ENCODE assay signal across 28 mouse cellular contexts in genomic region chr13:98173008-98173407, GRCm38 (mm10). TPM values are rescaled to one million over a fixed set of nuclear protein-coding genes. Genes with fewer than 3 reads are reported as not detected.
DNase-seq lines count a peak whose midpoint lies in the region; ATAC-seq lines count a peak whose summit lies in the region.
"Had no signal": no experiment of that assay in that cellular context is flagged by ENCODE, and none has a peak within 500 bp of the region (broad histone marks: within the 10 kb centered on the region; RNA-seq: fewer than 3 reads in every experiment).

No protein-coding gene starts in this region.

- no peak overlapping the region for H3K4me2 ChIP-seq in kidney, embryonic 14.5 days (replicated peaks; ENCODE audit: low read depth, low read length)
- H3K4me2 ChIP-seq: embryonic facial prominence, embryonic 12.5 days; embryonic facial prominence, embryonic 15.5 days; heart, embryonic 12.5 days; heart, embryonic 15.5 days; hindbrain, embryonic 15.5 days had no signal

- H3K9me3 ChIP-seq in kidney, embryonic 14.5 days (ENCODE audit: control insufficient read depth, low read length): no peaks in the 10 kb centered on the region
- H3K9me3 ChIP-seq: embryonic facial prominence, embryonic 12.5 days; embryonic facial prominence, embryonic 15.5 days; G1E; heart, embryonic 12.5 days; heart, embryonic 15.5 days; hindbrain, embryonic 15.5 days had no signal

- WGBS in kidney, embryonic 14.5 days: 92% methylated on average over 6 of the region's 6 CpGs

- H3K9ac ChIP-seq in kidney, embryonic 14.5 days (ENCODE audit: low read depth, low read length): no peak overlapping the region
- H3K9ac ChIP-seq: embryonic facial prominence, embryonic 12.5 days; embryonic facial prominence, embryonic 15.5 days; forebrain, postnatal 0 days; heart, embryonic 12.5 days; heart, embryonic 15.5 days; hindbrain, embryonic 15.5 days had no signal

- no peak overlapping the region for H3K4me3 ChIP-seq in brown adipose tissue, adult 24 weeks (ENCODE audit: insufficient read depth, low read depth, low read length)
- H3K4me3 ChIP-seq in kidney, embryonic 14.5 days (ENCODE audit: low read length): no peak overlapping the region
- H3K4me3 ChIP-seq: embryonic facial prominence, embryonic 12.5 days; embryonic facial prominence, embryonic 15.5 days; gastrocnemius, adult 2 months; heart, embryonic 12.5 days; heart, embryonic 15.5 days; hindbrain, embryonic 15.5 days had no signal

- peak overlapping the region; percentile 36 for H3K27ac ChIP-seq in brown adipose tissue, adult 24 weeks (replicated peaks; ENCODE audit: low read depth, low read length)
- H3K27ac ChIP-seq in kidney, embryonic 14.5 days (ENCODE audit: low read depth, low read length): no peak overlapping the region
- H3K27ac ChIP-seq: embryonic facial prominence, embryonic 12.5 days; embryonic facial prominence, embryonic 15.5 days; gastrocnemius, adult 2 months; heart, embryonic 15.5 days; hindbrain, embryonic 15.5 days had no signal

- DNase-seq in heart, adult 11 months: peak; percentile 55
- DNase-seq in heart, postnatal 14 days: no peak
- peak; percentile 65 for DNase-seq in layer of hippocampus, adult 9-11 months
- no peak for DNase-seq in layer of hippocampus, postnatal 14 days (ENCODE audit: low spot score in 2 of 2)
- no peak for DNase-seq in adrenal gland, adult 18-20 months (ENCODE audit: low spot score in 2 of 2)
- DNase-seq: adrenal gland, adult 2 months; adrenal gland, postnatal 14 days; B cell, adult 2 months; cerebellum, adult 18-20 months; cerebellum, adult 9-10 months; cerebellum, postnatal 14 days; forebrain, postnatal 0 days; gastrocnemius, adult 2 months; gastrocnemius, postnatal 14 days; heart, adult 18-20 months; heart, postnatal 10 days; heart, postnatal 4 days had no signal

- no peaks in the 10 kb centered on the region for H3K27me3 ChIP-seq in kidney, embryonic 14.5 days (ENCODE audit: control insufficient read depth, insufficient read depth, low read length)
- H3K27me3 ChIP-seq: CH12.LX; embryonic facial prominence, embryonic 12.5 days; embryonic facial prominence, embryonic 15.5 days; heart, embryonic 12.5 days; heart, embryonic 15.5 days; hindbrain, embryonic 15.5 days; Patski had no signal

- H3K4me1 ChIP-seq in brown adipose tissue, adult 24 weeks (ENCODE audit: control insufficient read depth, insufficient read depth, insufficient read length, low read length): peaks cover 52% of the 10 kb centered on the region
- H3K4me1 ChIP-seq in kidney, embryonic 14.5 days (ENCODE audit: control insufficient read depth, insufficient read depth, low read length): no peaks in the 10 kb centered on the region
- H3K4me1 ChIP-seq: embryonic facial prominence, embryonic 15.5 days; hindbrain, embryonic 15.5 days had no signal

- no peaks in the 10 kb centered on the region for H3K36me3 ChIP-seq in kidney, embryonic 14.5 days (ENCODE audit: control insufficient read depth, insufficient read depth, low read length)
- H3K36me3 ChIP-seq: embryonic facial prominence, embryonic 12.5 days; embryonic facial prominence, embryonic 15.5 days; G1E; heart, embryonic 12.5 days; heart, embryonic 15.5 days; hindbrain, embryonic 15.5 days had no signal

- ATAC-seq in kidney, embryonic 14.5 days (ENCODE audit: low FRiP score, low TSS enrichment): no peak
- ATAC-seq: forebrain, embryonic 14.5 days; forebrain, postnatal 0 days; Patski had no signal

- intact Hi-C loops in heart, postnatal 14 days (cut with DNase I): loop anchor here (5.0 kb wide), 1 partner anchor 46 kb away; no protein-coding TSS in a partner anchor

RNA-seq across cellular contexts. Expression of gene Arhgef28, which starts 33.2 kb away (rescaled TPM):
- total RNA-seq in heart, postnatal 14 days (2021): 1 to 10 TPM; 6.5 to 6.9 TPM
- total RNA-seq in layer of hippocampus, postnatal 14 days (2021): 10 to 100 TPM; 90.3 to 96.4 TPM
- polyA plus RNA-seq in brown adipose tissue, adult 24 weeks (2012; ENCODE audit: insufficient read depth, insufficient read length, missing spikeins): 14.1 and 14.8 TPM in 2 replicates
- 33.7 and 38.6 TPM in 2 replicates for polyA plus RNA-seq in kidney, embryonic 14.5 days (2014; fragmentation: Nextera tagmentation; extraction: Ambion mirVana)
- total RNA-seq in adrenal gland, adult 18-20 months (2021): 10 to 100 TPM; 14.2 to 28.0 TPM
- polyA plus RNA-seq: G1E had no signal

Comparison
In these comparisons a context has a peak if more than half of its experiments do, and no peak if none do; other contexts are left out.
1. DNase-seq: peak in heart, adult 11 months (single experiment) and layer of hippocampus, adult 9-11 months (single experiment); none in heart, postnatal 14 days (0 of 2), layer of hippocampus, postnatal 14 days (0 of 2) and adrenal gland, adult 18-20 months (0 of 2).